Mouse (Mus musculus): ENCODE measurements around the gene Acrv1. TPM values are rescaled to one million over a fixed set of nuclear protein-coding genes. Genes with fewer than 3 reads are reported as not detected.

Acrv1 gene
- polyA plus RNA-seq, 1 experiment from 2014 or later = not detected

- no peak for ATAC-seq
- Histone ChIP-seq H3K27me3 (replicated peaks; ENCODE audit: control insufficient read depth, insufficient read depth, low read length) (no peaks in the 10 kb centered on the region), H3K4me1 (replicated peaks; ENCODE audit: control insufficient read depth, insufficient read depth, low read length) (no peaks in the 10 kb centered on the region), H3K4me3 (ENCODE audit: low read depth, low read length) (no peak overlapping the region), H3K9me3 (ENCODE audit: control insufficient read depth) (no peaks in the 10 kb centered on the region), H3K36me3 (ENCODE audit: control insufficient read depth, insufficient read depth) (peaks cover 8% of the 10 kb centered on the region; the same call in 1 of the 2 replicates), H3K4me2 (replicated peaks; ENCODE audit: low read depth) (no peak overlapping the region), H3K9ac (ENCODE audit: low read depth, low read length) (no peak overlapping the region), H3K27ac (ENCODE audit: low read depth, low read length) (no peak overlapping the region)
- WGBS = 78% methylated on average over 3 of the region's 3 CpGs
- TF ChIP-seq CTCF (IDR thresholded peaks at IDR 0.05; ENCODE audit: low read depth) = peak; percentile 34; the same call in 1 of the 2 replicates
These were observed 23.6 kb downstream of the Acrv1 start for GRCm38 (mm10) chr9:36716624-36717023.

DNA sequence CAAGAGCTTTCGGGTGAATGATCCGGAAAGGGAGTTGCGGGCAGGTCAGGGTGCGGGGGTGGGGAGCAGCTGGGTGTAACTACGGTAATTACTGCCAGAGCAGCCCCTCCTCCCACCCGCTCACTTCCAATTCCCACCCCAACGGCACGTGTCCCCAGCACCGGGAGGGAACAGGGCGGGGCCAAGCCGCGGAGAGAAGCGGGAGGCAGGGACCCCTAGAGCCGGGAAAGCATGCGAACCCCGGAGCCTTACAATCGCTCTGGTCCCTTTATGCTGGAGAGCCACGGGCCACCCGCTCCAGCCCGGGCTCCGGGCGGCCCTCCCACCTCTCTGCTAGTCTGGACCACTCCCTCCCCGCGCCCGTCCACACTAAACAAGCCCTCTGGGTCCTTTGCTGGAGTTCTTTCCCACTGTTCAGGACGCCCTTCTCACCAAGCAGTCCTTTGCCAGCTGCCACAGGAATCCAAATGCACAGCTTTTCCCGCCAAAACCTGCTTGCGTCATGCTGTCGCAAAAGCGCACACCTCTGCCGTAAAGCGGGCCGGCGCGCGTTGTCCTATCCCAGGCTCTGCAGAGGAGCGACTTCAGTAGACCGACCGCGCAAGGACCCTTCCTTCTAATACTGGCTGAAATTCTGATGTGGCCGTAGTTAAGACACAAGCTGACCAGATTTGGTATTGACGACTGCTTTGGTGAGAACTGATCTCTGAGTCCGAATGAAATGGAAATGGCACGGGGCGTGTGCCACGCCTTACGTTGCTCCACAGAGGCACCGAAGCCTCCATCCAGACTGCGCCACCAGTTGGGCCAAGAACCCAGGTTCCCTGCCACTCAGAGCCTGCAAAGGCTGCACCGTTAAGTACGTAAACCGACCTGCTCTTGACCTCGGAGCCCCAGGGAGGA, 33.4 kb downstream of the Acrv1 start:
- peak overlapping the region; percentile 54 for H3K9ac ChIP-seq (ENCODE audit: low read depth, low read length)
- H3K4me2 ChIP-seq (replicated peaks; ENCODE audit: low read depth) = peak overlapping the region; percentile 96
- peak overlapping the region; percentile 67 for H3K4me3 ChIP-seq (ENCODE audit: low read depth, low read length)
- no peaks in the 10 kb centered on the region for H3K4me1 ChIP-seq (replicated peaks; ENCODE audit: control insufficient read depth, insufficient read depth, low read length)
- 0 out of 2 replicates have a peak overlapping the region, but pooled peaks have one; percentile 22 for H3K27ac ChIP-seq (ENCODE audit: low read depth, low read length)
- WGBS = under 1% methylated on average over 53 of the region's 53 CpGs
- no peaks in the 10 kb centered on the region for H3K9me3 ChIP-seq (ENCODE audit: control insufficient read depth)
- ATAC-seq = peak; percentile 92
- no peaks in the 10 kb centered on the region for H3K27me3 ChIP-seq (replicated peaks; ENCODE audit: control insufficient read depth, insufficient read depth, low read length)
- peaks cover 17% of the 10 kb centered on the region; the same call in 1 of the 2 replicates for H3K36me3 ChIP-seq (ENCODE audit: control insufficient read depth, insufficient read depth)
- 0 out of 2 replicates have a peak, but pooled peaks have one; percentile 18 for TF ChIP-seq CTCF (IDR thresholded peaks at IDR 0.05; ENCODE audit: low read depth)

DNA sequence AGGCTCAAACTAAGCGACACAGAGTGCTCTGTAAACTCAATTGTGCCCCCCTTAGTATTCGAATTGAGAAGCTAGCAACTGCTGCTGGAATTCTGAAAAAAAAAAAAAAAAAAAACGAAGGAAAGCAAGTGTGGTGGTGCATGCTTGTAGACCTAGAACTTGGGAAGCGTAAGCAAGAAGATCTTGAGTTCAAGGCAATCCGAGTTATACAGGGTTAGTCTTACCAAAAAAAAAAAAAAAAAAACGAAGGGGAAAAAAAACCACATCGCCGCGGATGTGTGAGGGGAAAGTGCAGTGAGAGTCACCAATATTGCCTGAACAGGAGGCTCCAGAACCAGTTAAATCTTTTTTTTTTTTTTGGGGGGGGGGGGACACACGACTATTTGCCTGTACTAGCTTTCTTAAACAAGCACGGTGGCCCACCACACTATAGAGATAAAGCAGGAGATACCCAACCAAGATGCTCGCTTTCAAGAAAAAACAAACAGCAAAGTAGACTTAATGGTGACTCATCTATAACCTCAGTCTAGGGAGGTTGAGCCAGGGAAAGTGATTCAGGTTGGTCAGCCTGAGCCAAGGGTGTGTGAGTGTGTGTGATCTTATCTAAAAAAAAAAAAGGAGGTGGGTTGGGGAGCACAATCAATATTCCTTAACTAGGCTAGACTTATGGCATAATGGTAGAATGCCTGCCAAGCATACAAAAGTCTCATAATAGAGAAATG, 34.2 kb downstream of the Acrv1 start, which contains the start of gene Chek1:
Gene Chek1 (minus strand): TSS at position 32 of the 722 bp plus-strand sequence.
- WGBS = 3% methylated on average over 12 of the region's 12 CpGs
- Histone ChIP-seq H3K9ac (ENCODE audit: low read depth, low read length) (peak within 1 kb of the TSS; percentile 54), H3K4me3 (ENCODE audit: low read depth, low read length) (peak within 1 kb of the TSS; percentile 67), H3K4me2 (replicated peaks; ENCODE audit: low read depth) (peak within 1 kb of the TSS; percentile 96), H3K36me3 (ENCODE audit: control insufficient read depth, insufficient read depth) (peaks cover 17% of the 10 kb centered on the region), H3K27me3 (replicated peaks; ENCODE audit: control insufficient read depth, insufficient read depth, low read length) (no peaks in the 10 kb centered on the region), H3K9me3 (ENCODE audit: control insufficient read depth) (no peaks in the 10 kb centered on the region), H3K4me1 (replicated peaks; ENCODE audit: control insufficient read depth, insufficient read depth, low read length) (no peaks in the 10 kb centered on the region), H3K27ac (ENCODE audit: low read depth, low read length) (0 out of 2 replicates have a peak within 1 kb of the TSS, but pooled peaks have one; percentile 22)
- TF ChIP-seq CTCF (IDR thresholded peaks at IDR 0.05; ENCODE audit: low read depth) = 0 out of 2 replicates have a peak, but pooled peaks have one; percentile 1
- no peak for ATAC-seq

Other genes starting within 250 kb of the Acrv1 start
- gene Gm9513, start 217.6 kb upstream of the Acrv1 start, polyA plus RNA-seq (2015; fragmentation: Nextera tagmentation; extraction: Ambion mirVana) = not detected in 2 replicates
- gene Gm5615, start 151.3 kb upstream of the Acrv1 start, polyA plus RNA-seq (2015; fragmentation: Nextera tagmentation; extraction: Ambion mirVana) = not detected in 2 replicates
- not detected in 2 replicates for gene Gm17689, start 110.6 kb upstream of the Acrv1 start, polyA plus RNA-seq (2015; fragmentation: Nextera tagmentation; extraction: Ambion mirVana)
- not detected in 2 replicates for gene A630095E13Rik, start 49.8 kb upstream of the Acrv1 start, polyA plus RNA-seq (2015; fragmentation: Nextera tagmentation; extraction: Ambion mirVana)
- 6.6 and 7.1 TPM in 2 replicates for gene Chek1, start 33.8 kb downstream of the Acrv1 start, polyA plus RNA-seq (2015; fragmentation: Nextera tagmentation; extraction: Ambion mirVana)
- 166 and 179 TPM in 2 replicates for gene Stt3a, start 74.5 kb downstream of the Acrv1 start, polyA plus RNA-seq (2015; fragmentation: Nextera tagmentation; extraction: Ambion mirVana)
- gene Ei24, start 104.2 kb downstream of the Acrv1 start, polyA plus RNA-seq (2015; fragmentation: Nextera tagmentation; extraction: Ambion mirVana) = 60.8 and 61.6 TPM in 2 replicates
- gene Fez1, start 128.6 kb downstream of the Acrv1 start, polyA plus RNA-seq (2015; fragmentation: Nextera tagmentation; extraction: Ambion mirVana) = 9.6 and 10.3 TPM in 2 replicates

All from intestine, postnatal 0 days (tissue).